12 mouse cellular contexts compared by ENCODE assay signal in the genomic region with DNA sequence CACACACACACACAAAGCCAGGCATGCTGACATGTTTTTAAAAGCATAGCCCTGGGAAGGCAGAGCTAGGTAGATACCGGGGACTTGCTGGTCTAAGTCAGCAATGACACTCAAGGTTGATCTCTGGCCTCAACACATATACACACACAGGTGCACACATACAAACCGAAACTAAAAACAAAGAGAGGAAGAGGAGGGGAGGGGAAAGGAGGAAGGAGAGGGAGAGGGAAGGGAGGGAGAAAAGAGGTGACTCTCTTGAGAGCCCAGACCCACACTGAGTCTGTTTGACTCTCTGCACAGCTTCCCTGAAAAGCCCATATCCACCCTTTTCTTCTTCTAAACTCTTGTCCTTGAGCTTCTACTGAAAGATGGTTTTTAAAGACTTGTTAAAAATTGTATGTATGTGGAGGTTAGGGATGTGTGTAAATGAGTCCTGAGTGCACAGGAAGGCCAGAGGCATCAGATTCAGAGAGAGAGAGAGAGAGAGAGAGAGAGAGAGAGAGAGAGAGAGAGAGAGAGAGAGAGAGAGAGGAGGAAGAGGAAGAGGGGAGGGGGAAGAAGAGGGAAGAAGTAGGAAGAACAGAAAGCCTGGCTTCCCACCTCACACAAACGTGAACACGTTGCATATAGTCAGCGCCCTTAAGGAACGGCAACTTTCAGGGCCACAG. TPM values are rescaled to one million over a fixed set of nuclear protein-coding genes. Genes with fewer than 3 reads are reported as not detected.
DNase-seq lines count a peak whose midpoint lies in the region; ATAC-seq and TF ChIP-seq lines count a peak whose summit lies in the region.
"Had no signal": no experiment of that assay in that cellular context is flagged by ENCODE, and none has a peak within 500 bp of the region (broad histone marks: within the 10 kb centered on the region; RNA-seq: fewer than 3 reads in every experiment).

No protein-coding gene starts in this region.

- H3K4me3 ChIP-seq in heart, embryonic 10.5 days: no peak overlapping the region
- H3K4me3 ChIP-seq in megakaryocyte, embryonic 14.5 days (replicated peaks): peak overlapping the region; percentile 86
- H3K4me3 ChIP-seq in stomach, postnatal 0 days (ENCODE audit: low read depth, low read length): no peak overlapping the region
- no peak overlapping the region for H3K4me3 ChIP-seq in midbrain, embryonic 15.5 days
- H3K4me3 ChIP-seq: embryonic facial prominence, embryonic 15.5 days; limb, embryonic 15.5 days had no signal

- WGBS in heart, embryonic 10.5 days: 73% methylated on average over 6 of the region's 6 CpGs
- 67% methylated on average over 6 of the region's 6 CpGs for WGBS in stomach, postnatal 0 days
- WGBS in midbrain, embryonic 15.5 days: 82% methylated on average over 6 of the region's 6 CpGs

- peak overlapping the region; percentile 13; the same call in 1 of the 2 replicates for H3K27ac ChIP-seq in heart, embryonic 10.5 days
- H3K27ac ChIP-seq in stomach, postnatal 0 days (replicated peaks): no peak overlapping the region
- no peak overlapping the region for H3K27ac ChIP-seq in midbrain, embryonic 15.5 days
- H3K27ac ChIP-seq: embryonic facial prominence, embryonic 15.5 days; limb, embryonic 15.5 days had no signal

- peaks cover 33% of the 10 kb centered on the region for H3K4me1 ChIP-seq in heart, embryonic 10.5 days
- peaks cover 67% of the 10 kb centered on the region for H3K4me1 ChIP-seq in megakaryocyte, embryonic 14.5 days
- no peaks in the 10 kb centered on the region; the same call in 1 of the 2 replicates for H3K4me1 ChIP-seq in stomach, postnatal 0 days (replicated peaks; ENCODE audit: control insufficient read depth, insufficient read depth)
- no peaks in the 10 kb centered on the region for H3K4me1 ChIP-seq in midbrain, embryonic 15.5 days

- no peak overlapping the region for H3K9ac ChIP-seq in stomach, postnatal 0 days (ENCODE audit: low read length)
- no peak overlapping the region for H3K9ac ChIP-seq in midbrain, embryonic 15.5 days
- H3K9ac ChIP-seq: embryonic facial prominence, embryonic 15.5 days; limb, embryonic 15.5 days had no signal

- no peak overlapping the region for H3K4me2 ChIP-seq in stomach, postnatal 0 days (replicated peaks; ENCODE audit: low read depth)
- no peak overlapping the region for H3K4me2 ChIP-seq in midbrain, embryonic 15.5 days
- H3K4me2 ChIP-seq: embryonic facial prominence, embryonic 15.5 days; limb, embryonic 15.5 days had no signal

- no peak for TF ChIP-seq CTCF in stomach, postnatal 0 days (IDR thresholded peaks at IDR 0.05; ENCODE audit: low read depth)

- H3K36me3 ChIP-seq in heart, embryonic 10.5 days: no peaks in the 10 kb centered on the region
- no peaks in the 10 kb centered on the region for H3K36me3 ChIP-seq in megakaryocyte, embryonic 14.5 days (replicated peaks; ENCODE audit: low read length)
- H3K36me3 ChIP-seq in stomach, postnatal 0 days (ENCODE audit: control insufficient read depth, insufficient read depth, low read length): no peaks in the 10 kb centered on the region
- no peaks in the 10 kb centered on the region for H3K36me3 ChIP-seq in midbrain, embryonic 15.5 days (replicated peaks)
- H3K36me3 ChIP-seq: embryonic facial prominence, embryonic 15.5 days; limb, embryonic 15.5 days had no signal

- TF ChIP-seq EP300 in stomach, postnatal 0 days (optimal IDR thresholded peaks at IDR 0.05): no peak

- H3K27me3 ChIP-seq in heart, embryonic 10.5 days (ENCODE audit: insufficient read depth, poor library complexity, severe bottlenecking): no peaks in the 10 kb centered on the region
- H3K27me3 ChIP-seq in megakaryocyte, embryonic 14.5 days (replicated peaks): peaks cover 90% of the 10 kb centered on the region
- no peaks in the 10 kb centered on the region for H3K27me3 ChIP-seq in stomach, postnatal 0 days (ENCODE audit: control insufficient read depth, insufficient read depth, low read length)
- no peaks in the 10 kb centered on the region for H3K27me3 ChIP-seq in midbrain, embryonic 15.5 days (replicated peaks)
- H3K27me3 ChIP-seq: embryonic facial prominence, embryonic 15.5 days; limb, embryonic 15.5 days had no signal

- ATAC-seq in megakaryocyte, adult 5-6 weeks (ENCODE audit: poor library complexity, severe bottlenecking): no peak
- peak; percentile 42 for ATAC-seq in inflammation-experienced regulatory T-cells, adult 6 months
- no peak for ATAC-seq in stomach, postnatal 0 days (ENCODE audit: low FRiP score, low TSS enrichment)
- no peak for ATAC-seq in midbrain, embryonic 15.5 days (replicated peaks)

- H3K9me3 ChIP-seq in heart, embryonic 10.5 days: no peaks in the 10 kb centered on the region
- peaks cover 5% of the 10 kb centered on the region for H3K9me3 ChIP-seq in megakaryocyte, embryonic 14.5 days
- no peaks in the 10 kb centered on the region for H3K9me3 ChIP-seq in stomach, postnatal 0 days (ENCODE audit: control insufficient read depth, low read length)
- H3K9me3 ChIP-seq in midbrain, embryonic 15.5 days: no peaks in the 10 kb centered on the region
- H3K9me3 ChIP-seq: embryonic facial prominence, embryonic 15.5 days; limb, embryonic 15.5 days had no signal

- DNase-seq in heart, embryonic 10.5 days (ENCODE audit: low spot score): no peak
- DNase-seq in heart, adult 8-10 months (ENCODE audit: low spot score): no peak
- peak; percentile 34 for DNase-seq in thymus, postnatal 25 days
- DNase-seq in stomach, postnatal 0 days (ENCODE audit: low spot score): no peak
- DNase-seq: cerebellum, adult 9-10 months; gastrocnemius, postnatal 10 days had no signal

RNA-seq across cellular contexts. Expression of a gene that starts 38.9 kb away (rescaled TPM):
- polyA plus RNA-seq in heart, embryonic 10.5 days (2016; fragmentation: Nextera tagmentation; extraction: Ambion mirVana): 93.8 and 122 TPM in 2 replicates
- total RNA-seq in heart, adult 8-10 months (2022): 1 to 10 TPM; 5.0 to 7.0 (median 5.1) TPM
- 23.6 and 70.8 TPM in 2 replicates for polyA plus RNA-seq in megakaryocyte, embryonic 14.5 days (2012; ENCODE audit: insufficient read depth, low replicate concordance)
- total RNA-seq in megakaryocyte, adult 5-6 weeks (2015): 204 and 205 TPM in 2 replicates
- 85.5 and 116 TPM in 2 replicates for total RNA-seq in megakaryocyte, adult 5-6 weeks (2017)
- 10 to 100 TPM; 11.4 to 57.7 (median 18.4) TPM for polyA plus RNA-seq in inflammation-experienced regulatory T-cells, adult 6 months (2017; shearing (Covaris generic))
- 20.7 and 23.8 TPM in 2 replicates for polyA plus RNA-seq in stomach, postnatal 0 days (2015; fragmentation: Nextera tagmentation; extraction: Ambion mirVana)
- polyA plus RNA-seq in midbrain, embryonic 15.5 days (2015; fragmentation: Nextera tagmentation; extraction: Ambion mirVana): 29.6 and 30.2 TPM in 2 replicates

RNA-seq across cellular contexts. Expression of a gene that starts 42.1 kb away (rescaled TPM):
- 1,706 and 1,823 TPM in 2 replicates for polyA plus RNA-seq in heart, embryonic 10.5 days (2016; fragmentation: Nextera tagmentation; extraction: Ambion mirVana)
- total RNA-seq in heart, adult 8-10 months (2022): 1,000 to 10,000 TPM; 2,773 to 3,210 (median 2,950) TPM
- 7,037 and 23,567 TPM in 2 replicates for polyA plus RNA-seq in megakaryocyte, embryonic 14.5 days (2012; ENCODE audit: insufficient read depth, low replicate concordance)
- total RNA-seq in megakaryocyte, adult 5-6 weeks (2015): 1,271 and 1,296 TPM in 2 replicates
- total RNA-seq in megakaryocyte, adult 5-6 weeks (2017): 513 and 615 TPM in 2 replicates
- polyA plus RNA-seq in inflammation-experienced regulatory T-cells, adult 6 months (2017; shearing (Covaris generic)): 1,000 to 10,000 TPM; 1,678 to 2,599 (median 2,226) TPM
- polyA plus RNA-seq in stomach, postnatal 0 days (2015; fragmentation: Nextera tagmentation; extraction: Ambion mirVana): 2,976 and 2,992 TPM in 2 replicates
- 1,452 and 1,467 TPM in 2 replicates for polyA plus RNA-seq in midbrain, embryonic 15.5 days (2015; fragmentation: Nextera tagmentation; extraction: Ambion mirVana)
